Mouse (Mus musculus): ENCODE measurements around the gene Arhgap11a.

The Arhgap11a gene

GRCm38 (mm10) chr2:113817681-113818606 lies 30.5 kb downstream of the Arhgap11a start:
- no peak for DNase-seq (ENCODE audit: low spot score in 2 of 2)

- peak in 1 of 2 experiments; percentile 19 for DNase-seq (ENCODE audit: low spot score in 2 of 2)
These were observed 40.8 kb downstream of the Arhgap11a start for GRCm38 (mm10) chr2:113807640-113808039.

GRCm38 (mm10) chr2:113806851-113807577 lies 41.4 kb downstream of the Arhgap11a start:
- no peak for DNase-seq (ENCODE audit: low spot score in 2 of 2)

GRCm38 (mm10) chr2:113805765-113806164 lies 42.7 kb downstream of the Arhgap11a start:
- no peak for DNase-seq (ENCODE audit: low spot score in 2 of 2)

GRCm38 (mm10) chr2:113803753-113804152 lies 44.7 kb downstream of the Arhgap11a start:
- no peak for DNase-seq (ENCODE audit: low spot score in 2 of 2)

GRCm38 (mm10) chr2:113800846-113801245 lies 47.6 kb downstream of the Arhgap11a start:
- no peak for DNase-seq (ENCODE audit: low spot score in 2 of 2)

- no peak for DNase-seq (ENCODE audit: low spot score in 2 of 2)
These were observed 49.9 kb downstream of the Arhgap11a start for GRCm38 (mm10) chr2:113798605-113799004.

- DNase-seq (ENCODE audit: low spot score in 2 of 2), result no peak
These were observed 53.3 kb downstream of the Arhgap11a start for GRCm38 (mm10) chr2:113795186-113795585.

- no peak for DNase-seq (ENCODE audit: low spot score in 2 of 2)
These were observed 54.9 kb downstream of the Arhgap11a start for GRCm38 (mm10) chr2:113793521-113793920.

- DNase-seq (ENCODE audit: low spot score in 2 of 2), result no peak
These were observed 59.6 kb downstream of the Arhgap11a start for GRCm38 (mm10) chr2:113788821-113789387.

- DNase-seq (ENCODE audit: low spot score in 2 of 2), result no peak
These were observed 60.6 kb downstream of the Arhgap11a start for GRCm38 (mm10) chr2:113787882-113788281.

GRCm38 (mm10) chr2:113784851-113785250 lies 63.6 kb downstream of the Arhgap11a start:
- no peak for DNase-seq (ENCODE audit: low spot score in 2 of 2)

GRCm38 (mm10) chr2:113781521-113781920 lies 66.9 kb downstream of the Arhgap11a start:
- DNase-seq (ENCODE audit: low spot score in 2 of 2), result no peak
